Mouse (Mus musculus) Patski (cell line): Measurements from ENCODE around the gene Mrap. TPM values are rescaled to one million over a fixed set of nuclear protein-coding genes. Genes with fewer than 3 reads are reported as not detected.

Source experiments
- ATAC-seq: fragments of 100-300 bp; one replicate; pipeline ENCODE4 v1.8.0; 2021
- CTCF ChIA-PET: fragments of 350-600 bp; sonication (Branson Sonifier 250); formaldehyde crosslinking; loops from one replicate; lab custom pipeline; 2022; ENCODE audit warnings: inconsistent platforms; lab: Charles Lee
- POLR2A ChIA-PET: fragments of 350-600 bp; sonication (Branson Sonifier 250); formaldehyde crosslinking; loops from one replicate; lab custom pipeline; 2022; ENCODE audit warnings: antibody characterized with exemption, inconsistent platforms; lab: Charles Lee
- DNase-seq: peaks from one replicate; pipeline ENCODE4 v3.0.0-alpha.2; 2011; ENCODE audit warnings: low read depth, low spot score
- H3K27me3 ChIP-seq: fragments of 371-371 bp; one replicate; pipeline ENCODE4 v1.5.1; 2021
- CTCF ChIP-seq: fragments of 100-300 bp; IDR thresholded peaks from one replicate; pipeline ENCODE4 v1.5.1; 2021
- in situ Hi-C: fragments of 300-500 bp; cut with MboI; formaldehyde crosslinking; loops from 3 replicates; pipeline ENCODE4 v1.11.1; 2018; ENCODE audit warnings: low pct_unique_long_range_greater_than_20kb, mixed read lengths
- polyA plus RNA-seq: library from polyadenylated mRNA; unstranded; gene quantifications from one replicate; pipeline ENCODE4 v1.2.3, GENCODE M21; 2021

Mrap gene
- polyA plus RNA-seq, 1 experiment from 2014 or later: not detected

DNA sequence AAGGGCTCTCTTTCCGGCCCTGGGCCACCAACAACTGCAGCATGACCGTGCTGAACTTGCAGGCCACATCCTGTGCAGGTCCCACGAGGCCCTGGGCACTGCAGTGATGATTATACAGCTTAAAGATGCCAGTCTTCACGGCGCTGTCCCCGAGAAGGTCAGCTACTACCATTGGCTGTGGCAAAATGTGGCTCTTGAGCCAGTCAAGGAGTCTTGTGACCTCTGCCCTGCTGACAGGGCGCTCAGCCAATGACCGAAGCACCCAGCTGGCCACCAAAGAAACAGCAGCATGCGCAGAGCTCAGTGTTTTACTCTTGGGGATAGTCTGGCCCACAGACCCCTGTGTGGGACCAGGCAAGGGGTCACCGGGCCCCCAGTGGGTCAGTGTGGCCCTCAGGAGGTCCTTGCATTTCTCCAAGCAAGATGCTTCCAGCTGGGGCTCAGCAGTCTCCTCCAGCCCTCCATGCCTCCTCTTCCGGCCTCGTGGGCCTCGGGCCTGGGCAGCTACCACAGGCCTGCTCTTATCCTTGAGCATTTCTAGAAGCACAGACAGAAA, 15.5 kb downstream of the Mrap start:
- H3K27me3 ChIP-seq: no peaks in the 10 kb centered on the region
- in situ Hi-C loops: no loop called here
- ATAC-seq: no peak
- POLR2A ChIA-PET: no interaction called here
- no peak for TF ChIP-seq CTCF
- no peak for DNase-seq
- CTCF ChIA-PET: no interaction called here

DNA sequence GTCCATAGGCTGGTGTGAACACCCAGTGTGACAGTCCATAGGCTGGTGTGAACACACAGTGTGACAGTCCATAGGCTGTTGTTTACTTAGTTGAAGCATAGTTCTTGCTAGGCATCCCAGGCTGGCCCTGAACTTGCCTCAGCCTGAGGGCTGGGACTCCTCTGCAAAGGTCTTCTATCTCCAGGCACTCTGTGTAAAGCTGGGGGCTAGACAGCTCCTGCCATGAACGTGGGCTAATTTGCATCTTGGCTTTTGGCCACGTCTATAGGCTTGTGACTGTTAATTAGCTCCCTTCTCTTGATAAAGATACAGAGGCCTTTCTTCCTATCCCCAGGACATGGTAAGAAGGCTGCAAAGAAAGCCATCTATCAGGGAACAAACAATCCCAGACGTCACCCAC, 21.3 kb downstream of the Mrap start:
- DNase-seq (no peak), ATAC-seq (no peak)
- ChIA-PET POLR2A (no interaction called here), CTCF (interaction anchor here (1.3 kb wide), 1 partner anchor 19 kb away, joined by 3 read pairs; no protein-coding TSS in a partner anchor)
- in situ Hi-C loops: no loop called here
- no peak for TF ChIP-seq CTCF
- H3K27me3 ChIP-seq: no peaks in the 10 kb centered on the region

GRCm38 (mm10) chr16:90760515-90760914, 22.5 kb downstream of the Mrap start:
- POLR2A ChIA-PET: no interaction called here
- CTCF ChIA-PET: interaction anchor here (0.9 kb wide), 1 partner anchor 9 kb away, joined by 3 read pairs; no protein-coding TSS in a partner anchor
- ATAC-seq (no peak), DNase-seq (no peak)
- TF ChIP-seq CTCF: no peak
- no peaks in the 10 kb centered on the region for H3K27me3 ChIP-seq
- in situ Hi-C loops: no loop called here

- no peaks in the 10 kb centered on the region for H3K27me3 ChIP-seq
- in situ Hi-C loops: no loop called here
- CTCF ChIA-PET: no interaction called here
Measured at GRCm38 (mm10) chr16:90765195-90765877, 27.3 kb downstream of the Mrap start.

GRCm38 (mm10) chr16:90766919-90767454, 29.0 kb downstream of the Mrap start:
- no peaks in the 10 kb centered on the region for H3K27me3 ChIP-seq
- ATAC-seq: no peak
- no peak for DNase-seq
- in situ Hi-C loops: no loop called here
- no peak for TF ChIP-seq CTCF
- ChIA-PET CTCF (no interaction called here), POLR2A (no interaction called here)

More at GRCm38 (mm10) chr16:90765195-90765877, 27.3 kb downstream of the Mrap start:
- no peak for TF ChIP-seq CTCF
- POLR2A ChIA-PET: no interaction called here
- ATAC-seq: no peak
- no peak for DNase-seq

DNA sequence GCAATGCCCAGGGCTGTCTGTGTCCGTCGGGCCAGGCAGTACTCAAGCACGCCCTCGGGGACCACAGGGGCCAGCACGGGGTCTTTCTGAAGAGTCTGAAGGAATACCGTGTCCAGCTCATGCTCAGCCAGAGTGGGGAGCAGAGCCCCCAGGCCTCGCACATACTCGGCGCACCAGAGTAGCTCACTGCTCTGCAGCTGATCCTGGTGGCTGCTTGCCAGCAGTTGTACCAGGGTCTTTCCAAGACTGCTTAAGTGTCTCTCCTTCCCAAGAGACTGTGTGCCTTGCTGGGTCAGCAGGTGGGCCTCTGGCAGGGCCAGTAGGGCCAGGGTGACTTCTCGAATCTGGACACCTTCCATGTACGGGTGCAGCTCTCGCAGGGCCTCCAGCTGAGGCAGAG, 36.2 kb downstream of the Mrap start:
- in situ Hi-C loops: no loop called here
- H3K27me3 ChIP-seq: no peaks in the 10 kb centered on the region
- ChIA-PET CTCF (interaction anchor here (1.1 kb wide), 1 partner anchor 11 kb away, joined by 3 read pairs; no protein-coding TSS in a partner anchor), POLR2A (no interaction called here)
- no peak for TF ChIP-seq CTCF
- no peak for DNase-seq
- ATAC-seq: no peak

GRCm38 (mm10) chr16:90774646-90775045, 36.6 kb downstream of the Mrap start:
- in situ Hi-C loops: no loop called here
- TF ChIP-seq CTCF: no peak

GRCm38 (mm10) chr16:90775946-90776520, 38.0 kb downstream of the Mrap start:
- POLR2A ChIA-PET: no interaction called here

More at GRCm38 (mm10) chr16:90774646-90775045, 36.6 kb downstream of the Mrap start:
- DNase-seq (no peak), ATAC-seq (no peak)
- no peaks in the 10 kb centered on the region for H3K27me3 ChIP-seq
- ChIA-PET POLR2A (no interaction called here), CTCF (interaction anchor here (1.1 kb wide), 1 partner anchor 11 kb away, joined by 3 read pairs; no protein-coding TSS in a partner anchor)

GRCm38 (mm10) chr16:90779783-90780182, 41.8 kb downstream of the Mrap start:
- in situ Hi-C loops: no loop called here
- DNase-seq: no peak
- ChIA-PET POLR2A (no interaction called here), CTCF (interaction anchor here (1.5 kb wide), 1 partner anchor 16 kb away, joined by 4 read pairs; no protein-coding TSS in a partner anchor)
- ATAC-seq: no peak
- H3K27me3 ChIP-seq: no peaks in the 10 kb centered on the region
- TF ChIP-seq CTCF: no peak

More at GRCm38 (mm10) chr16:90775946-90776520, 38.0 kb downstream of the Mrap start:
- TF ChIP-seq CTCF: no peak
- in situ Hi-C loops: no loop called here
- no peak for DNase-seq
- H3K27me3 ChIP-seq: no peaks in the 10 kb centered on the region
- no peak for ATAC-seq
- CTCF ChIA-PET: no interaction called here

DNA sequence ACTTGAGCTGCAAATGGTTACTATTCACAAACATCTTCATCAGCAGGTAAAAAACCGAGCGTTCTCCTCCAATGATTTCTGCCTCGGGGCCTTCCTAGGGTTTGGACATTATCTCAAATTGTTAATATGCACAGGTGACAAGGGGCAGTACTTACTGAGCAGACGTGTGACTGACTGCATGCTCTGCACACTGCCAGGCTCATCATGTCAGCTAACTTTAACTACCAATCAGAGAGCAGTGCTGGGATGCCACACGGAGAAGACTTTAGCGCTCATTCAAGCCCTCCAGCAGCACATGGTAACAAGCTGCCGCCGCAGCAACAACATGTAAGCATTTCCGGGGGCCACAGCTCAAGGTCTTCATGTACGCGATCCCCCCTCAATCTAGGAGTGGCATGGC, 45.3 kb downstream of the Mrap start:
- in situ Hi-C loops: no loop called here
- POLR2A ChIA-PET: no interaction called here
- DNase-seq (no peak), ATAC-seq (no peak)
- H3K27me3 ChIP-seq: no peaks in the 10 kb centered on the region
- CTCF ChIA-PET: no interaction called here
- TF ChIP-seq CTCF: no peak

- CTCF ChIA-PET: no interaction called here
- POLR2A ChIA-PET: no interaction called here
- no peak for DNase-seq
- no peaks in the 10 kb centered on the region for H3K27me3 ChIP-seq
- in situ Hi-C loops: no loop called here
- no peak for TF ChIP-seq CTCF
- ATAC-seq: no peak
Measured at GRCm38 (mm10) chr16:90785257-90785656, 47.2 kb downstream of the Mrap start.
